Mouse (Mus musculus) embryonic facial prominence, embryonic 12.5 days (tissue): ENCODE results near the gene Fcamr. TPM values are rescaled to one million over a fixed set of nuclear protein-coding genes. Genes with fewer than 3 reads are reported as not detected.

ENCODE experiments used
- ATAC-seq: fragments of 200-750 bp; cut with Nextera tagmentation; 2 replicates; pipeline ENCODE4 v1.8.0; 2017; ENCODE audit not compliant: insufficient number of reproducible peaks, insufficient read depth, low FRiP score, low TSS enrichment
- H3K27ac ChIP-seq: fragments of 300-500 bp; sonication (generic); 2 replicates; pipeline ENCODE4 v1.5.1; 2016; ENCODE audit warnings: mild to moderate bottlenecking
- H3K27me3 ChIP-seq: fragments of 300-500 bp; sonication (generic); 2 replicates; pipeline ENCODE4 v1.6.1; 2016; ENCODE audit warnings: mild to moderate bottlenecking, moderate library complexity
- H3K36me3 ChIP-seq: fragments of 300-500 bp; sonication (generic); 2 replicates; pipeline ENCODE4 v1.6.1; 2016; ENCODE audit warnings: mild to moderate bottlenecking
- H3K4me1 ChIP-seq: fragments of 300-500 bp; sonication (generic); 2 replicates; pipeline ENCODE4 v1.6.1; 2016
- H3K4me2 ChIP-seq: fragments of 300-500 bp; sonication (generic); replicated peaks from 2 replicates; pipeline ENCODE4 v1.6.1; 2016; ENCODE audit warnings: mild to moderate bottlenecking, moderate library complexity
- H3K4me3 ChIP-seq: fragments of 300-500 bp; sonication (generic); 2 replicates; pipeline ENCODE4 v1.5.1; 2016; ENCODE audit warnings: mild to moderate bottlenecking
- H3K9ac ChIP-seq: fragments of 300-500 bp; sonication (generic); 2 replicates; pipeline ENCODE4 v1.6.1; 2016; ENCODE audit warnings: mild to moderate bottlenecking, moderate library complexity
- H3K9me3 ChIP-seq: fragments of 300-500 bp; sonication (generic); 2 replicates; pipeline ENCODE4 v1.6.1; 2016; ENCODE audit warnings: mild to moderate bottlenecking, moderate library complexity
- WGBS: fragments of 180-500 bp; shearing (Covaris S2); methylation state at CpG from one replicate; pipeline ENCODE4 v1.1.7; 2016; 5-methylcytosine and 5-hydroxymethylcytosine counted together
- polyA plus RNA-seq: library from polyadenylated mRNA; unstranded; fragments of >200 nt; fragmentation: Nextera tagmentation; extraction: Ambion mirVana; gene quantifications from 2 replicates; pipeline ENCODE4 v1.2.1, GENCODE M21; 2016

The Fcamr gene
- not detected in 2 replicates for polyA plus RNA-seq

DNA sequence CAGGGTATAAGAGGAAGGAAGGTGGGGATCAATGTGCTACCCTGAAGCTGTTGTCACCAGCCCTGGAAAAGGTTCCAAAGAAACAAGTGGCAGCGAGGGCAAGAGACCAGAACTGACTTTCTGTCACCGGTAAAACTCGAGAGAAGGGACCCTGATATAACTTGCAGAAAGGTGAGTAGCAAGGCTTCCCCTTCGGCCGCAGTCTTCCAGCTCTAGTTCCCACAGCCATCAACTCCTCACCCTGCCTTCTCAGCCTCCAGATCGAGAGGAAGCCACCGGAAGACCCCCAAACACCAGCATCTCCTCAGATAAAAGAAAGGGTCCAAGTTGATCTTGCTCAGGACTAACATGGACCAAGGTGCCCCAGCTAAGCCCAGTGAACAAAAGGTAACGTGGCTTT lies at the start of gene Fcamr:
Fcamr (plus strand) TSS at position 301 of the 400 bp plus-strand sequence.
- 84% methylated on average over 8 of the region's 8 CpGs for WGBS

DNA sequence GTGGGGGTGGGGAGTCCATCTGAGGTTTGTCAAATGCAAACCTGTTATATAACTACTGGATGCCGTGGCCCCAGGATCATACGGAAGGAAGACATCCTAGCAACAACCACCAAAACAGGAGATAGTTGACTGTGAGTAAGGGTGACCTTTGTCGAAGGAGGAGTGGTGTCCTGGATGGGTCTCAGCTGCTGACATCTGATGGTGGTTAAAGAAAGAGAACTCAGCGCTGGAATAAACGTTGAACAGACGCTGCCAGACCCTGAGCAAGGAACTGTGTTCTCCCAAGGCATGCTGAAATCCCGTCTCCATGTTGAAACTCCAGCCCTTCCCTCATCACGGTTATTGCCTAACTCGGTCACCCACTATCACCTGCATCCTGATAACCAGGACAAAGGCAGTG lies 41.0 kb upstream of the Fcamr start:
- H3K9ac ChIP-seq, result no peak overlapping the region
- ATAC-seq, result no peak
- no peaks in the 10 kb centered on the region for H3K36me3 ChIP-seq
- H3K27me3 ChIP-seq, result no peaks in the 10 kb centered on the region
- no peaks in the 10 kb centered on the region for H3K9me3 ChIP-seq
- no peak overlapping the region for H3K4me2 ChIP-seq
- no peak overlapping the region for H3K27ac ChIP-seq
- no peaks in the 10 kb centered on the region for H3K4me1 ChIP-seq
- H3K4me3 ChIP-seq, result no peak overlapping the region
- WGBS, result 78% methylated on average over 9 of the region's 9 CpGs

More for the DNA sequence above, at the start of gene Fcamr:
- H3K9ac ChIP-seq, result no peak within 1 kb of the TSS
- H3K4me2 ChIP-seq, result no peak within 1 kb of the TSS
- H3K36me3 ChIP-seq, result no peaks in the 10 kb centered on the region
- no peaks in the 10 kb centered on the region; the same call in 1 of the 2 replicates for H3K4me1 ChIP-seq
- ATAC-seq, result no peak
- no peaks in the 10 kb centered on the region for H3K27me3 ChIP-seq
- H3K9me3 ChIP-seq, result no peaks in the 10 kb centered on the region
- no peak within 1 kb of the TSS for H3K4me3 ChIP-seq
- H3K27ac ChIP-seq, result no peak within 1 kb of the TSS

DNA sequence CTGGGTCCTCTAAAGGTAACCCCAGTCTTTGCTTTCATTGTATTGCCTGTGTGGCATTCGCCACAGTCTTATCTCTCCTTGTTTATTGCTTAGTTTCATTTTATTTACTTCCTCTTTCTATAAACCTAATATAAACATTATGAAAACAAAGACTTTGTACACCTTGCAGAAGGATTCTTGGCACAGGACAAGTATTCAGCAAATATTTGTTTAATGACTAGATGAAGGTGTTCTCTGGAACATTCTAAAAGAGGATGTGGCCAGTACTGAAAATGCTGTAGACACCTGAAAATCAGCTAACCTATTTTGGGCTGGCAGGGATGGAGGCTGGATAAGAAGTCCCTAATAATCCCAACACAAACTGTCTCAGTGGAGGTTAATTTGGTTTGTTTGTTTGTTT lies 39.1 kb upstream of the Fcamr start:
- Histone ChIP-seq H3K4me2 (no peak overlapping the region), H3K27me3 (no peaks in the 10 kb centered on the region), H3K9ac (no peak overlapping the region), H3K4me1 (no peaks in the 10 kb centered on the region), H3K36me3 (no peaks in the 10 kb centered on the region), H3K4me3 (no peak overlapping the region), H3K9me3 (no peaks in the 10 kb centered on the region), H3K27ac (no peak overlapping the region)
- 84% methylated on average over 1 of the region's 1 CpGs for WGBS
- no peak for ATAC-seq

DNA sequence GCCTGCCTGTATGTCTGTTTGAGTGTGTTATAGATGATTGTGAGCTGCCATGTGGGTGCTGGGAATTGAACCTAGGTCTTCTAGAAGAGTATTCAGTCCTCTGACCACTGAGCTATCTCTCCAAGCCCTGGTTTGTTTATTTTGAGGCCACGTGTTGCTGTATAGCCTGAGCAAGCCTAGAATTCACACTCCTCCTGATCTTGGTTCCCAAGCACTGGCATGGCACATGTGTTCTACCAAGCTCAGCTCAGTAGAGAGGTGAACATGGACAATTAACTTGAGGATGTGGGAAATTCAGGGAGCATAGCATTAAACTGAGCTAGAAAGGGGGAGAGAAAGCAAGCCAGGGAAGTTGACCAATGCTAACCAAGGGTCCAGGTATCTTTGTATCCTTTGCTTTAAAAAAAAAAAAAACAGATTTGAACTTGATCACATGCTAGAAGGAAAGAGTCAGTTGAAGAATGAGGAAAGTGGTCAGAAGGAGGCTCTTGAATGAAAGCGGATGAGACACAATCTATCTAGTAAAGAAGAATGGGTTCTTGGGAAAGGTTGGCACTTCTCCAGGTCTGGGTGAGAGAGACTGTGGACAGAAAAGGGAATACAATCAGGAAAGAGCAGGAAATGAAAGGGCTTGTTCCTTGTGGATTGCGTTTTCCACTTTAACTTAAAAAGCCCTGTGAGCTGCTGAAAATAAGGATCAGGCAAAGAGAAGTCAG lies 38.5 kb upstream of the Fcamr start:
- H3K9me3 ChIP-seq, result no peaks in the 10 kb centered on the region
- no peak overlapping the region for H3K27ac ChIP-seq
- no peaks in the 10 kb centered on the region for H3K36me3 ChIP-seq
- ATAC-seq, result no peak
- no peak overlapping the region for H3K4me3 ChIP-seq
- H3K4me2 ChIP-seq, result no peak overlapping the region
- WGBS, result 86% methylated on average over 3 of the region's 3 CpGs
- H3K4me1 ChIP-seq, result no peaks in the 10 kb centered on the region
- H3K27me3 ChIP-seq, result no peaks in the 10 kb centered on the region
- no peak overlapping the region for H3K9ac ChIP-seq

DNA sequence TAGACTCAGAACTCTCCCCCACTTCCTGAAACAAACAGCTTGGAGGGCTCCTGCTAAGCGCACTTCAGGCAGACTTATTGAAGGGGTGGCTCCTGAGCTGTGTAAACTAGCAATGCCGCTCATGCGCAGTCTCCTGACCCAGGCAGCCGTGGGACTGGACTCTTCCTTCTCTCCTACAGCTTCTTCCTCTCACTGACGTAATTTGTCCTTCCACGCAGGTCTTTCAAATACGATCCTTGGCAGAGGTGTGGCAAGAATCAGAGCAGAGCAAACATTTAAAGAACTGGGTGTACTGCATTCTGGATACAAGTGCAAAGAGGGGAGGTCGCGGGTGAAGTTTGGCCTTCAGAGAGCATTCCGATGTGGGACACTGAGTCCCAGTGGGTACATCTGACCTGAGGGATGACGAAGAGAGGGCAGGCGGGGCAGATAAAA lies 36.7 kb upstream of the Fcamr start:
- no peak overlapping the region for H3K9ac ChIP-seq

DNA sequence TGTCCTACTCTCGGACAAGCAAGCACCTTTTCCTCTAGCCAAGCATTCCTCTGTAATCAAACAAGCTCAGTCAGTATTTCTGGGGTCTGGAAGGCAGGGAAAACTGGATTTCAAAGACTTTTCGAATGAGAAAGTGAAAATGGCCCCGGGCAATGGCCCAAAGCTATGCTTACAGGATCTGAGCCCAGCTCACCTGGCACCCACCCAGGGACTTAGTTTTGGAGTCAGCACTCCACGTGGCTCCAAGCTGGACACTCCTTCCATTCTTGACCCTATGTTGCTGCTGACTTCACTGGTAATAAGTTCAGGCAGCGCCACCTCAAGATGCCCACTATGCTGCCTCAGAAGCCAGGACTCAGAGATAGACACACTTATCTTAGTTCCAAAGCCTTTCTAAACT lies 33.6 kb upstream of the Fcamr start:
- H3K27ac ChIP-seq, result no peak overlapping the region
- no peak overlapping the region for H3K9ac ChIP-seq
- H3K4me2 ChIP-seq, result no peak overlapping the region
- WGBS, result 77% methylated on average over 5 of the region's 5 CpGs
- H3K9me3 ChIP-seq, result no peaks in the 10 kb centered on the region
- no peaks in the 10 kb centered on the region for H3K36me3 ChIP-seq
- H3K4me1 ChIP-seq, result no peaks in the 10 kb centered on the region
- no peak for ATAC-seq
- H3K4me3 ChIP-seq, result no peak overlapping the region
- no peaks in the 10 kb centered on the region for H3K27me3 ChIP-seq

More for the DNA sequence above, 36.7 kb upstream of the Fcamr start:
- Histone ChIP-seq H3K4me2 (no peak overlapping the region), H3K27ac (no peak overlapping the region), H3K4me1 (no peaks in the 10 kb centered on the region), H3K9me3 (no peaks in the 10 kb centered on the region), H3K4me3 (no peak overlapping the region), H3K27me3 (no peaks in the 10 kb centered on the region), H3K36me3 (no peaks in the 10 kb centered on the region)
- 84% methylated on average over 12 of the region's 12 CpGs for WGBS
- ATAC-seq, result no peak

DNA sequence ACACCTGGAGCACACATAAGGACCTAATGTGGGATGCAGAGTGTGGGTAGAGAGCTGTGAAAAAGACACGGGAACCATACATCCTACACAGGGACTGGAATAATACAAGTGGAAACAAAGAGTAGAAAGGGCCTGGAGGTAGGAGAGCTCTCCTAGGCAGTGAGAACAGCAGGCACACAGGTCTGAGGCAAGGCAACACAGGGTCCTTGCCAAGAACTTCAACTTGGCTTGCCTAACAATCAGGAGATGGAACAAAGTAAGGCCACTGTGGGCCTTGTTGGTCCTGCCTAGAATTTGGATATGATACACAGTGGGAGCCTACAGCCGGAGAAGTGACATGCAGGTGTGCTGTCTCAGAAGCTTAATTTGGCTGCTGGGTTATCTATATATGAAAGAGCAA lies 30.8 kb upstream of the Fcamr start:
- ATAC-seq, result no peak
- WGBS, result 88% methylated on average over 2 of the region's 2 CpGs
- Histone ChIP-seq H3K9ac (no peak overlapping the region), H3K9me3 (no peaks in the 10 kb centered on the region), H3K4me2 (no peak overlapping the region), H3K4me3 (no peak overlapping the region), H3K36me3 (no peaks in the 10 kb centered on the region), H3K27ac (no peak overlapping the region), H3K4me1 (no peaks in the 10 kb centered on the region), H3K27me3 (no peaks in the 10 kb centered on the region)

DNA sequence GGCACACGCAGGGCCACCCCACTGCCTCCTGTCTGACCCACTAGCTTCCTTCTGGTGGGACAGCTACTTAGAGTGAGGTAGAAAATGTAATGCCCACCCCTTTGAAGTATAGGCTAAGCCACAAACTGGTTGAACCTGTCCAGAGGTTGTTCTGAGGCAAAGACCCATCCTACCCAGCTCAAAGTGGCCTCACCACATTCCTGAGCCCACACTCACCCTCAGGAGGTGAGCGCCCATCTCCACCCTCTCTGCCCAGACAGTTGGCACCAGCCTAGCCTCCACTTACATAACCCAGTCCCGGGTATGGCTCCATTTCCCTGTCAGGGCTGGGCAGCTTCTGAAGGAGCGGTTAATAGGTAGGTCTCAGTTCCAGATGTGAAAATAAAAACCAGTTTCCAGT lies 30.2 kb upstream of the Fcamr start:
- no peak for ATAC-seq

DNA sequence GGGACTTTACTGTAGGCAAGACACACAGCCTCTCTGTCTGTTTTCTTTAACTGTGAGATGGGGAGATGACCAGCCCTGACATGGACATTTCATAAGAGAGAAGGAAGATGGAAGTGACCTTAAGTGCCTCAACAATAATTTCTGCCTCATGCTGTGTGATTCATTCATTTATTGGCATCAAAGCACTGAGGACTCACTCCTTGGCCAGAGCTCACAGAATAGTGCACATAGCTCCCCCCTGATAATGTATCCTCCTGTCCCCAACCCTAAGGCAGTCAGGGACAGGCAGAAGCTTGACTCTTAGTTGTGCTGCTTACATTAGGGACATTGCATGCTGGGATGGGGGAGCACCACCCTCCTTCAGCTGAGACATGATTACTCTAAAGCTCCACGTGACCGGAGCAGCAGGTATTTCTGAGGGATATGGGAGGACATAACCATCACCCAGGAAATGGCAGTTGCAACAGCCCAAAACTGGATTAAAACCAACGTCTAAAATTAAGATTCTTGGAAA lies 29.7 kb upstream of the Fcamr start:
- H3K4me3 ChIP-seq, result no peak overlapping the region
- H3K4me2 ChIP-seq, result no peak overlapping the region
- no peaks in the 10 kb centered on the region for H3K4me1 ChIP-seq
- no peaks in the 10 kb centered on the region for H3K36me3 ChIP-seq
- no peaks in the 10 kb centered on the region for H3K27me3 ChIP-seq
- WGBS, result 74% methylated on average over 3 of the region's 3 CpGs
- H3K9ac ChIP-seq, result no peak overlapping the region
- ATAC-seq, result no peak
- H3K9me3 ChIP-seq, result no peaks in the 10 kb centered on the region
- no peak overlapping the region for H3K27ac ChIP-seq

More for the DNA sequence above, 30.2 kb upstream of the Fcamr start:
- H3K4me2 ChIP-seq, result no peak overlapping the region
- no peak overlapping the region for H3K4me3 ChIP-seq
- WGBS, result 83% methylated on average over 4 of the region's 4 CpGs
- H3K9ac ChIP-seq, result no peak overlapping the region
- H3K27ac ChIP-seq, result no peak overlapping the region
- no peaks in the 10 kb centered on the region for H3K36me3 ChIP-seq
- no peaks in the 10 kb centered on the region for H3K9me3 ChIP-seq
- no peaks in the 10 kb centered on the region for H3K4me1 ChIP-seq
- no peaks in the 10 kb centered on the region for H3K27me3 ChIP-seq

DNA sequence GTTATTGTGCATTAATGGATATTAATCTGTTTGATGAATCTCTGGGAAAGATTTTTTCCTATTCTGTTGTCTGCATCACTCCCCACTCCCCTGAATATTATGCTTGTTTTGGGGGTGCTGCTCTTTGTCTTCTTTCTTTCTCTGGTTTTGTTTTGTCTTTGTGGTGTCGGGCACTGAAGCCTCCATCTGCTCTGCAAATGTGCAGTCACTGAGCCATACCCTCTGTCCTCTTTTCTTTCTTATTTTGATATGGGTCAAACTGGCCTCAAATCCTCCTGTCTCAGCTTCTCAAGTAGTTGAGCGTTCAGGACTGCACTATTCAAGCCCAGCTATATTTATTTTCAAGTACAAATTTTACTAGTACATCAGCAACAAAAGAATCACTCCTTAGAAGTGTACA lies 25.5 kb upstream of the Fcamr start:
- Histone ChIP-seq H3K9me3 (no peaks in the 10 kb centered on the region), H3K27ac (no peak overlapping the region), H3K36me3 (no peaks in the 10 kb centered on the region), H3K4me1 (no peaks in the 10 kb centered on the region), H3K4me3 (no peak overlapping the region), H3K27me3 (no peaks in the 10 kb centered on the region), H3K4me2 (no peak overlapping the region), H3K9ac (no peak overlapping the region)
- ATAC-seq, result no peak
- WGBS, result 66% methylated on average over 2 of the region's 2 CpGs

DNA sequence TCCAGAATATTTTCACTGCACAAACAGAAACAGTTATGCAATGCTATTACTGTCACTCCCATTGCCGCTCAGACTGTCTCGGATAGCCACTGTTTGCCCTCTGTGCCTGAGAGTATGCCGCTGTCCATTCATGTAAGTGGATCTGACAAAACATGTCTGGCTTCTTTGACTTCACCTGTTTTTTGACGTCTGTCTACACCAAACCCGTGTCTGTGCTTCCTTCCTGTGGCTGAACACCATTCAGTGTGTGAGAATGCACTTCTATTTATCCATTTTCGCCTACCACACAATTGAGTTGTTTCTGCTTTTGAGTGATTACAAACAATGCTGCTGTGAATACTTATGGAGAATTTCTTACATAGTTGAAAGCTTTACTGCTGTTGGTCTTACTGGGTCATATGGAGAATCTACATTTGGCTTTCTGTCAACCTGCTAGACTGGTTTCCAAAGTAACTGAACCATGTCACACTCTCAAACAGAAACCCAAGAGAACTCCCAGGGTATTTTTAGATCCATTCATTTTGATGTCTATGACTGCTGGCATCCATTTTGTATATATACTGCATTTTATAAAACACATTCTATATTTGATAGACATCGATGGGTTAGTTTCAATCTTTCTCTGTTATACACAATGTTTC lies 24.9 kb upstream of the Fcamr start:
- ATAC-seq, result no peak
- no peaks in the 10 kb centered on the region for H3K9me3 ChIP-seq
- H3K4me3 ChIP-seq, result no peak overlapping the region
- WGBS, result 77% methylated on average over 7 of the region's 7 CpGs
- no peaks in the 10 kb centered on the region for H3K36me3 ChIP-seq
- no peaks in the 10 kb centered on the region for H3K4me1 ChIP-seq
- H3K27ac ChIP-seq, result no peak overlapping the region
- H3K9ac ChIP-seq, result no peak overlapping the region
- H3K4me2 ChIP-seq, result no peak overlapping the region
- H3K27me3 ChIP-seq, result no peaks in the 10 kb centered on the region

DNA sequence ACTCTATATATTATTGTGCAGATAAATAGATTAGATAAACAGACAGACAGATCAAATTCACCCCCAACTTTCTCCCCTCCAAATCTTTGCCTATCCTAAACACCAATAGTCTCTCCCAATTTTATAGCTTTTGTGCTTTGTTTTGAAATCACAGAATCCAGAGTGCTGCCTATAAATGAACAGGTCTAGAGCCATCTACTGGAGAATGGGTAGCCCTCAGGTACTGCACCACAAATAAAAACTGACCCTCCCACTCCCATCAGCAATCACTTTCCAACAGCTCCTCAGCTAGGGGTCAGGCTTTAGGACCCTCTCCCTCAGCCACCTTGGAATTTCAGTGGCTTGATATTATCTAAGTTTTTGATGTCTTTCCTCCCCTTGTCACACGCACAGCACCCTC lies 24.1 kb upstream of the Fcamr start:
- Histone ChIP-seq H3K27me3 (no peaks in the 10 kb centered on the region), H3K4me1 (no peaks in the 10 kb centered on the region), H3K36me3 (no peaks in the 10 kb centered on the region), H3K9ac (no peak overlapping the region), H3K4me2 (no peak overlapping the region), H3K9me3 (no peaks in the 10 kb centered on the region), H3K27ac (no peak overlapping the region), H3K4me3 (no peak overlapping the region)
- WGBS, result 90% methylated on average over 1 of the region's 1 CpGs
- ATAC-seq, result no peak
